Mouse (Mus musculus) hindlimb bud, embryonic 11.5 days (tissue): Measurements from ENCODE around the gene Myl3.

Experiments
- DNase-seq: peaks from one replicate; pipeline ENCODE4 v3.0.0-alpha.2; 2012; ENCODE audit warnings: low read depth, low spot score; ENCODE audit errors: extremely low spot score

Gene Myl3

DNA sequence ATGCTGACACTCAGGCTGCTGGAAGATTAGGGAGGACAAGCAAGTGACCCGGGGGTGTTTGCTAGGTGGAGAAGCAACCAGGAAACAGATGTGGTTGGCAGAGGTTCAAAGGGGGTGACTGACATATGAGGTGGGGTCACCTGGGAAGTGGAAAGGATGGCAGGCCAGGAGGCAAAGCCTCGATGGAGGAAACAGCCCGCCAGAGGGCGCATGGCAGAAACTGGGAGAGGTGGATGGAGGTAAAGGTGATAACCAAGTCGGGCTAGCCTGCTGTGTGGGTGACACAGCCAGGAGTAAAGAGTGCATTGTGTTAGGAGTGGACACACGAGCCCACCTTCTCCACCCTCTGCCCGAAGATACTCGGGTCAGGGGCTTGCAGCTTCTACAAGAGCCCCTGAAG, 11.8 kb upstream of the Myl3 start:
- DNase-seq = no peak

DNA sequence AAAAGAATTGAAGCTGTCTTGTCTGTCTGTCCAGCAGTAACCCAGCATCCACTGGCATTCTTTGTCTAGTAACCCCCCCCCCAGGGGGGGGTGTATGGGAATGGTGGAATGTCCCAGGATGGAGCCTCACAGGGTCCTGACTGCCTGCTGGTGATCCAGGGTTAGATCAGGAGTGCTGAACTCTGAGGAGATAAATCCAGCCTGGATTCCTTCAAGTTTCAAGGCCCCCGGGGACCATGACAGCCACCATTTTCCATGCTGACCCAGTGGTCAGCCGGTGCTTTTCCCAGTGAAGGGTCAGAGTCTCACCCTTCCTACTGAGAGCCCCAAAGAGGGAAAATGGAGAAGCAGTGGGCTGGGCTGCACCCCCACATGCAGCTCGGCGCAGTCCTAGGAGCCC, 9.8 kb upstream of the Myl3 start:
- no peak for DNase-seq

DNA sequence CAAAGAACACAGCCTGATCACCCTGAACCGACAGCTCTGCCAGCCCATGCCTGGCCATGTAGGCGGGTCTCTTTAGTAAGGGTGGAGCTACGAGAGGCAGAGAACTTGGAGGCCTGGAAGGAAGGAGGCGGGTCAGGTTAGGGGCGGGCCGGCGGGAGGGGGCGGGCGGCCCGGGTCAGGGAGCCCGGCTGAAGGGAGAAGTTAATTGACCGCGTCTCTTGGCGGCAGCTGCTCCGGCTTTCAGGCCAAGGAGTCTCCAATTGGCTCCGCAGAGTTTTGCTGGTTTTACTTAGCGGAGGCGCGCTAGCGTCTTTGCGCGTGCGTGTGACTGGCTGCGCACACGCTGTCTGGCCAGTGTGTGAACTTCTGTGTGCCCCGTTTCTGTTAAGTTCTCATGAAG, 9.0 kb upstream of the Myl3 start:
- DNase-seq = peak; percentile 71

DNA sequence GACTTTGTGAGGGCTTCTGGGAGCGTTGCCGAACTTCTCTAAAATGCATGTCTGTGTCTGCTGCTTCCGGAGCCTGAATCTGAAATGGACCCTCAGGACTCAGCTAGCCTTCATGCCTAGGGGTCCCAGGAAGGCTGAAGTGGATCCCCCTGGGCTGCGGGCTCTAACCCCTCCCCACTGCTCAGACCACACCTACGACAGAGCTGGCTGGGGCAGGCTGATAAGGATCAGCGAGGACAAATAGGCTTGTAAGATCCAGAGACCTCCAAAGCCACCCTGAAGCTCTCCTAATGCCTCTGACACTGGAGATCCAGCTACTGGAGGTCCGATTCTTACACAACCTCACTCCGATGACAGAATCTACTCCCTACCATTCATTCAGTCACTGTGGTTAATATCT, 8.6 kb upstream of the Myl3 start:
- DNase-seq = no peak

DNA sequence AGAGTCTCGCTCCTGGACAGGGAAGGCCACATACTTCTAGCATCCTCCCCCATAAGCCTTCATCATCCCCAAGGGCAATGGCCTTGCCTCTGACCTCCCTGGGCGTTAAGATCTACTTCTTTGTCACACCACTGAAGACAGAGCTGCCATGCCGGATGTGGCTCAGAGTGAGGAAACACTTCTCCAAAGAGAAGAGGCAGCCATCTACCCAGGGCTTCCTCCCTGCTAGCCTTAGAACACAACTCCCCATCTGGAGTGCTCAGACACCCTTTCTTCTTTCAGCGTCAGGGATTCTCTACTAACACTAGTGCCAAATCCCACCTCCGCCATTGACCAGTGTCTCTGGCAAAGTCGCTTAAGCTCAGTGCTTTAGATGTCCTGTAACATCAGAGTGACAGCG, 7.5 kb upstream of the Myl3 start:
- no peak for DNase-seq

DNA sequence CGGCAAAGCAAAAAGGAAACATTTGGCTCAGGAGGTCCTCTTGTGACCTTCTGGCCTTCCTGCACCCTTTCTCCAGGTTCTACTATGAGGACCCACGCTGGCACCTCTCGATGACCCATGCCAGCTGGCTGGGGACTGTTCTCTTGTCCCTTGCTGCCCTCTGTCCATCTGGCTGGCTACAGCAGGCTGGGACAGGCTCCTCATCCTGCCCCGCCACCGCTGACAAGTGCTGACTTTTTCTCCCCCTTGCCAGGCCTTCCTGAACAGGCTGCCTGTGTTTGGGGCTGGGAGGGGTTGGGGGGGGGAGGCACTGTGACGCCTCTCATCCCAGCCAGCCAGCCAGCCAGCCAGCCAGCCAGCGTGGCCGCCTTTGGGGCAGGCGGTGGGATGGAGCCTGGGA, 5.3 kb upstream of the Myl3 start:
- DNase-seq = no peak

DNA sequence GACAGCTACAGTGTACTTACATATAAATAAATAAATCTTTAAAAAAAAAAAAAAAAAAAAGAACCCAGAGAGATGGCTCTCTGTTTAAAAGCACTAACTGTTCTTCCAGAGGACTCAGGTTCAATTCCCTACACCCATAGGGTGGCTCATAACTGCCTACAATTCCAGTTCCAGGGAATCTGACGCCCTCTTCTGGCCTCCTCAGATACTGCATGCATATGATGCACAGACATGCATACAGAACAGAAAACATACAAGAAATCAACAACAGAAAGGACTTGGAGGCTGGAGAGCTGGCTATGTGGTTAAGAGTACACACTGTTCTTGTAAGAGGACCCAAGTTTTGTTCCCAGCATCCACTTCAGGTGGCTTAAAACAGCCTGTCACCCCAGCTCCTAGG, 3.6 kb upstream of the Myl3 start:
- DNase-seq = no peak

DNA sequence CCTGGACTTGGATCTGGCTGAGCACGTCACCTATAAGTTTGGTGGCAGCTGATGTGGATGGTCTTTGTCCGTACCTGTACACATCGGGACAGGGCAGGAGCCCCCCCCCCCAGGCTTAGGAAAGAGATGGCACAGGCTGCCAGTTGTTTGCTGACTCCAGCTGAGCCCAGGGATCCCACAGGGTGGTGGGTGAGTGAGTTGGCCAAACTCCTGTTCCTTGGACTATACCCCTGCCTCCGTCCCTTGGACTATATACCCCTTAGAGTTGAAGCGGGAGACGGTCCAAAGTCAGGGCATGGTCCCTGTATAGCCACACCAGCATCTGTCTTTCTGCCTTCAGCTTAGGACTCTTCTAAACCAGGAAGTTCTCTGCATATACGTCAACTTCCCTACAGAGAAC, 1.7 kb upstream of the Myl3 start:
- no peak for DNase-seq

DNA sequence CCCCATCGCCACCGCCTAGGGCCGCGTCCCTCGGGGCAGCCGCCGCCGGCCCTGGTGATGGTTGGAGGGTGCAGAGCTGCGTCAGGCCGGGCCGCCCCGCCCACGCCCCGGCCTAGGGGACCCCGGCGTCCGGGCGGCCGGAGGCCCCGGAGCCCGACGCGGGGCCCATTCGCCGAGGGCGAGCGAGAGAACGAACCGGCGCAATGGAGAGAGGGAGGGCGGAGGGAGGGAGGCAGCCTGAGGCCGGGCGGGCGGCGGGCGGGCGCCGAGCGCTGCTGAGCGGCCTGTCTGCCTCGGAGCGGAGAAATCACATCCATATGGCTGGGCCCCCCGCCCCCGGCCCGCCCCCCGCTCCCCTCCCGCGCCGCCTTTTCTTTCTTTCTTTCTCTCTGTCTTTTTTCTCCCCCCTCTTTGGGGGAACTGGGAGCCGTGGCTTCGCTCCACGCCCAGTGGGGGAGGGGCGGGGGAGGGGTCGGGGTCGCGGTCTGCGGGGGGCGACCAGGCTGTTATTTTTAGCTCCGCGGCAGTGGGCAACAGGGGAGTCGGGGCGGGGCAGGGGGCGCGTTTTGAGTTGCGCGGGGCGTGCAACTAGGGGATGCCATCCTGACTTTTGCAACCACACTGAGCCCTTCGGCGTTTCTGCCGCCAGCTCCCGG, 762 bp downstream of the Myl3 start:
- no peak for DNase-seq

DNA sequence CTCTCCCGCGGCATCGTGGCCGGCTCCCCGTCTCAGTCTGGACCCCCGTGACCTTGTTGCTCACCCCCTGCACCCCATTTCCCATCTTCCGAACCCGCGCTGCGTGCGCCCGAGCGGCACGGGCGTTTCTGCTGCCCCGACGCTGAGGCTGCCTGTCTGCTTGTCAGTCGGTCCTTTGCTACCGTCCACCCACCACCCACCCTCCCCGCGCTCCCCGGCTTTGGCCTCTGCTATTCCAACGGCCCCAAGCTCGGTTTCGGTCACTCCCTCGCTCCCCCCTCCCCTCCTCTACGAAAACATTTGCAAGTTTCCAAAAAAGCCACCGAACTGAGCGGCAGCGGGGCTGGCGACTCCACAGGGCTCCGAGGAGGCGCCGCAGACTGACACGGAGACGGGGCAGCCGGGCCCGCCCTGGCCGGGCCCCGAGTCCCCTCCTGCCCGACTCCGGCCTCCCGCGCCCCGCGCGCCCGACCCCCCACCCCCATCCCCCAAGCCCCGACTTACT, 1.3 kb downstream of the Myl3 start:
- no peak for DNase-seq

DNA sequence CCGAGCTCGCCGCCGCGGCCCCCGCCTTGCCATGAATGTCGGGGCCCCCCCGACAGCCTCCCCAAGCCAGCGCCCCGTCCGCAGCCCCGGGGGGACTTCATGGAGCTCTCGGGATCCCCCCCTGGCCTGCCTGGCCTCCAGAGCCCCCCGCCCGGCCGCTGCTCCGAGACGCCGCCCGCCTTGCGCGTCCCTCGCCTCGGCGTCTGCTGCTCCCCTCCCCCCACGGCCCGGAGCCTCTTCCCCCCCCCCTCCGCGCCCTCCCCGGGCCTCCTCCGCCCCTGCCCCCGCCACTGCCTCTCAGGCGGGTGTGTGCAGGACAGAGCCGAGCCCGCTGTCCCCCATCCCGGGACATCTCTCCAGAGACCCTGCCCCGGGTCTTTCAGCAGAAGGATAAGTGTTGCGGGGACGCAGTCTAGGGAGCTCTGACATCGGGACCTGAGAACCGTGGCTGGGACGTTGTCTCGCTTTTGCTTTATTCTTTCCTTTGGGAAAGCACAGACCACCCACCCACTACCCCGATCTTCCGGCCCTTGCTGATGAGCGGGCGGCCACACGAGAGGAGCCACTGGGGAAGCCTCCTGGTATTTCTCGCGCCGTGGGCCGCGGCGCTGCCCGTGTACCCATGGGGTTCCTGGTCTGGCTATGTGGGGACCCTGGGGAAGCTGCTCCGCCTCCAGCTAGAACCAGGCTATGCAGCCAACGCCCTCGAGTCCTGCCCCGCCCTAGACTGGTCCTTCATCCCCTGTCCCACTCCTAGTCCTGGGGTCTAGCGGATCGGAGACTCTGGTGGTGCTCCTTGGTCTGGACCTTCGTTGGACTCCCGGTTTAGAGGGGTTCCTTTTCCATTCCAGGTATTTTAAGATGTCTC, 2.0 kb downstream of the Myl3 start:
- no peak for DNase-seq

DNA sequence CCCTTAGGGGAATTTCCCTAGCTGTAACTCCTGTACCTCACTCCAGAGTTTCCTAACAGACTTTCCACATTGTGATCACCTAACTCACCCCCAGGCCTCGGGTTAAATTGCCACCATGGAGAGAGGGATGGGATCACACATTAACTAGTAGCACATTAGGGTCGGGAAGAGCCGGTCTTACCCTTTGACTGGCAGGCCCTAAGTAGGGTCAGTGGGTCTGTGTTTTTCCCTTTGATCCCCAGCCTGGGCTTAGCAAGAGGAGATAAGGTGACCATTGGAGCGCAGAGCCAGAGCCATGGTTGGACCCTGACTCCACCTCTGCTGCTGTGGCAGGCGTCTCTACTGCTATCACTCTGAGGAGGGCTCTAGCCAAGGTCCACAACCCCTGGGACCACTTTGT, 4.1 kb downstream of the Myl3 start:
- no peak for DNase-seq

DNA sequence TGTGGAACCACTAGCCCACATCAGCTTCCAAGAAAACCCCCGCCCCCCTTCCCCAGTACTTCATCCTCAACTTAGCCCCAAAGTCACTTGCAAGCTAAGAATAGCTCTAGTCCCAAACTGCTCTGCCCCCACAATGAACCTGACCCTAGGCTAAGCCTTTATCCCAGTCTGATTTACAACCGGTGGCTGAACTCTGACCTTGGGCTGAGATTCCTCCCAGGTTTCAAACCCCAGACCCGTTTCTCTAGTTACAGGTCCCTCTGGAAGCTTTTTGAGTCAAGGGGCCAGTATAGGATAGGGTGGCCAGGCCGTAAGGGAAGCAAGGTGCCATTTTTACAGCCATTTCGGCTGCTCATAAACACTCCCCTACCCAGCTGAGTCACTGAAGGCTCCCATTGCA, 4.6 kb downstream of the Myl3 start:
- DNase-seq = peak; percentile 85

DNA sequence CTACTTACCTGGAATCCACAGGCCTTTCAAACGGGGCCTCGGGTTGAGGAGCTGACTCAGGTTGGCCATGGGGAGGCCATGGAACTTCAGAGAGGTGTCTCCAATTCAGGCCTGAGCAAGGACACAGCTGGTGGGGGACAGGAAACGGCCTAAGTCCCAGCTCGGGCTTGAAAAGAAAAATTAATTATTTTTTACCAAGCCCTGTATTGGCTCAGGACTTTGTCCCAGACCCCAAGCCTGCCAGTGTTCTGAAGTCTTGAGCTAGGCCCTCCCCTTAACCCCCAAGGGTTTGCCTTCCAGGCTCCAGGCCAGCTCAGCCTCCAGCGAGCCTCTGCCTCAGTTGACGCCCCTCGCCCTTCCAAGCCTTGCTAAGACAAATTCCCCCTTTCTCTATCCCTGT, 5.3 kb downstream of the Myl3 start, which contains the start of gene Pth1r:
Pth1r (minus strand) TSS at position 185 of the 400 bp plus-strand sequence.
- DNase-seq = no peak

DNA sequence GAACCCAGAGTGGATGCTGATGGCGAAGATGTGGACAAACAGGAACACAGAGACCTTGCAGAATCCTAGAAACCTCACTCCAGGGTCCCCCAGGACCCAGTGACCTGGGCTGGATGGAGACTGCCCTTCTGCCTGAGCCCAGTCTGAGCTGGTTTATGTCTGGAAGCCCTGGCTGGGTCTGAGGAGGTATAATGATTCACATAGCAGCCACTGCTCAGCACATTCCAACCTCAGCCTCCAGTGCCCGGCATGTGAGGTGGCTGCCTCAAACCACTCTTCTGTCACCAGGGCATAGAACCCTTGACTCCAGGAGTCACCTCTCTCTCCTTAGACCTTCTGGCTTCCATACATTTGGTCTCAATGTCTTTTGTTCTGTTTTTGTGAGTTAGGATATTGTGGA, 6.8 kb downstream of the Myl3 start:
- no peak for DNase-seq

DNA sequence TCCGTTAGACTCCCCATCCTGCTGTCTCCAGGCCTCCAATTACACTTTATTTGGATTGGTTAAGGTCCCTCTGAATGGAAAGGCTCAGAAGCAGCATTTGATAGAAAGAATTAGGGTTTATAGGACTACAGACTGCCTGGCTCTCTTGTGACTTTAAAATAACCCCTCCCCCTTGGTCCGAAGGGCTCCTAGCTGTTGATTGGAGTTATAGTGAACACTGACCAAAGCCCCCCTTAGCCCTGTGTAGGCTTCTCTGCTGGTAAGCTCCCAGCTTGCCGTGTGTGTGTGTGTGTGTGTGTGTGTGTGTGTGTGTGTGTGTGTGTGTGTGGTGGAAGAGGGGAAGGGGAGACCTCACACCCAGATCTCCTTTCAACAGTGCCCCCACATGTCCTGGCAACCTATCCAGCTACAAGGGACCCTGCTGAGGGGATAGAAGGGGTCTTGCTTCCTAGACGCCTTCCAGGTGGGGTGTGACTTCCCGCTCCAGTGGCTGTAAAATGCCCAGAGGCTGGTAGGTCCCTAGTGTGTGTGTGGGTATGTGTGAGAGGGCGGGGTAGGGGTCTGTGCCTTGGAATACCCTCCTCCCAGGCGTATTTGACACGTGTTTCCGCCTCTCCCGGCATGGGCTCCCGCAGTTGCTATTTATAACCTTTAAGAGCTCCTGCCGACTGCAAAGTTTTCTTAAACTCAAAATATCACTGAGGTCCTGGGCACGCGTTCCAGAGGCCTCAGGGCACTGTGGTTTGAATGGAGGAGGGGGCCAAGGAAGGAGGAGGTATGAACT, 8.9 kb downstream of the Myl3 start:
- no peak for DNase-seq

DNA sequence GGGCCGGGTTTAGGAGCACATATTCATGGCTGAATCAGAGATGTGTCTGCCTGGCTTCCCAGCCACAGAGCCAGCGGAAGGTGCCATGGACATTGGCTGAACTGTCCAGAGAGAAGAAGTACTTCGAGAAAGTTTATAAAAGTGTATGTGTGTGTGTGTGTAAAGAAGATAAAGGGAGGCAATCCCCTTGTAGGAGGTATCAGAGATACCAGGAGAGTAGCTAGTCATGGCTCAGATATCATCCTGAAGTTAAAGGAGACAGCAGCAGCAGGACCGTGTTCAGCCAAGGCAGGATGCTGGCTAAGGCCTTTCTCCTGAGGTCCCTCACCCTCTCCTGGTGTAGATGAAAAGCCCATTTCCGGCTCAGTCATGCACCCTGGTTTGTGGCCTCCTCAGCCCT, 9.8 kb downstream of the Myl3 start:
- no peak for DNase-seq

DNA sequence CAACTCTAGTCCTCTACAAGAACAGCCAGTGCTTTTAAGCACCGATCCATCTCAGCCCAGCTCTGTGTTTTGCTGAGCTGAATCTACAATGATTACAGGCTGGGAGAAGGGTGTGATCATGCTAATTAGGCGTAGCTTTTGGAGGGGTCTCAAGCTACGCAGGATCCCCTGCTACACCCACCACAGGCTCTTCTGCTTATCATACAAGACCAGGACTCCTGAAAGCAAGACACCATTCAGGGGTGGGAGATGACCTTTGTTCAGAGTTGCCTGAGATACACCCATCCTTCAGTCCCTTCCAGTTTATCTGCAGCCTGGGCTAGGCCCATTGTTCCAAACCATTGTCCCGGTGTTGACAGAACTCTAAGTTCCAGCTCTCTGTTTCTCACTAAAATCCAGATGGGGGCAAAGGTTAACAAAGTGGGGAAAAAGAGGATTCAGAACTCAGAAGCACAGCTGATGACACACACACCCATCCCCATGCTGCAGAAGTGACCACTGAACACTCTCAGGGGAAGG, 11.3 kb downstream of the Myl3 start:
- no peak for DNase-seq

DNA sequence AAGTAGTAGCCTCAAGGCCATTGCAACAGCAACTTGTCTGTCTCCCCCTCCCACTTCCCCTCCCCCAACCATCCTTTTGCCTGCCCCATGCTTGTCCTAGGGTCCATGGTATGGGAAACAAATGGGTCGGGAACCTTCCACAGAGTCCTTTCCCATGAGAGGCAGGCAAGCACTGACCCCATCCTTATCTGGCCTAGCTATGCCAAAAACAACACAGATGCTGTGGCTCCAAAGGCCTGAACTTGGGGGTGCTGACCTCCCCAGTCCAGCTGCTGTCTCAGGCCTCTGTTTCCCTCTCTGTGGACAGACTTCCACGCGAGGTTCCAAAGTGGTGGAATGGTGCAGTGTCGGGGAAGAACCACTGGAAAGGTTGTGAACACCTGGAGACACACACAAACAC, 12.1 kb downstream of the Myl3 start:
- DNase-seq = no peak

DNA sequence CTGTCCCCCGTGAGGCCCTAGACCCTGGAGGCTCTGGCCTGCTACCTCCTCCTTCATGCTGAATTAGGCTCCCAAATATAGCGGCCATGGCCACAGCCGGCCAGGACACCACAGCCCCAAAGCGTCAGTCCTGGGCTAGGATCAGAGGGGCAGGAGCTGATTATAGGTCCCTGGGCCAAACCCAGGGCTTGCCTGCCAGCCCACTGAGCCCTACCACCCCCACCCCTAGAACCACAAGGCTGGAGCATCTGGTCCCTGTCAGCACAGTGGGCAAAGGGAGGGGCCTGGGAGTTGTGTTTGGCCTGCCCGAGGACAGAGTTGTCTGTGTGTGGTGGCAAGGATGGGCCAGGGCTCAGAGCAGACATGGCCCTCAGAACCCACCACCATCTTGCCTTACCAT, 16.2 kb downstream of the Myl3 start:
- no peak for DNase-seq

DNA sequence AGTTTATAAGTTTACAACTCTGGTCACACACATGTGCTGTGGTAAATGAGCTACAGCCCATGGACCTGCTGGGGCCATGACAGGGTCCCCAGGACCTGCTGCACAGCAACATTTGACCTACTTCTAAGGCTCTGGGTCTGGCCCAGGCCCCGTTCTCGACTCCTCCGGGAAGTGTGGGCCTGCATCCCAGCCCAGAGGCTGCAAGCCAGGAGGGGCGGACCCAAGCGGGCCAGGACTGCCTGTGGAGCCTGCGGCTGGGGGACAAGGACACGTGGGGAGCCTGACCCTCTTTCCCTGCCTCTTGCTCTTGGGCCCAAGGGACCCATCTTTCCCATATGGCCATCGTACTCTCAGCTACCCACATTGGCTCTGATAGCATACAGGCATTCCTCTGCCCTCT, 16.9 kb downstream of the Myl3 start:
- DNase-seq = no peak
